17 mouse cellular contexts compared by ENCODE assay signal in the genomic region with DNA sequence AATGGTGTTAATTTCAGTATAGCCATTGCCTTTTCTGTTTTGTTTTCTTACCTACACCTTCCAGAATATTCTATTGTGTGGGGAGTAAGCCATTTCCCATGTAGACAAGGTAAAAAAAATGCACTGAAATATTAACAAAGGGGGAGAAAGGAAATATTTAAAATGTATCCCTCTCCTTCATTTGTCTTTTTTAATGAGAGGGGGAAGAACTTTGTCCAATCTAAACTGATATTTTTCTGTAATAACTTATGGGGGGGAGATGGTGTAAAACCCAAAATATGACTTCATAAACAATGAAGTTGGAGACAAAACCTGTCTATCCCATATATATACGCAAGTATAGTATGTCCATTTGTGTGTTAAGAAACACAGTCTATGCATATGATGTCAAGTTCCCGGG. TPM values are rescaled to one million over a fixed set of nuclear protein-coding genes. Genes with fewer than 3 reads are reported as not detected.
DNase-seq lines count a peak whose midpoint lies in the region; ATAC-seq lines count a peak whose summit lies in the region.
"Had no signal": no experiment of that assay in that cellular context is flagged by ENCODE, and none has a peak within 500 bp of the region (broad histone marks: within the 10 kb centered on the region; RNA-seq: fewer than 3 reads in every experiment).

No protein-coding gene starts in this region.

- peak overlapping the region; percentile 98 for H3K9ac ChIP-seq in forebrain, embryonic 13.5 days
- H3K9ac ChIP-seq in hindbrain, embryonic 11.5 days (ENCODE audit: low read depth, low read length) = peak overlapping the region; percentile 99
- H3K9ac ChIP-seq in midbrain, embryonic 12.5 days (replicated peaks) = peak overlapping the region; percentile 96
- no peak overlapping the region for H3K9ac ChIP-seq in neural tube, embryonic 15.5 days (replicated peaks)
- no peak overlapping the region for H3K9ac ChIP-seq in heart, embryonic 11.5 days (ENCODE audit: low read depth, low read length)

- peaks cover 23% of the 10 kb centered on the region for H3K4me1 ChIP-seq in forebrain, embryonic 13.5 days
- H3K4me1 ChIP-seq in hindbrain, embryonic 11.5 days (replicated peaks; ENCODE audit: control insufficient read depth, insufficient read depth, low read length) = no peaks in the 10 kb centered on the region
- peaks cover 6% of the 10 kb centered on the region for H3K4me1 ChIP-seq in midbrain, embryonic 12.5 days
- H3K4me1 ChIP-seq in neural tube, embryonic 15.5 days = peaks cover 28% of the 10 kb centered on the region
- H3K4me1 ChIP-seq in heart, embryonic 11.5 days (ENCODE audit: control insufficient read depth, insufficient read depth, low read length) = 0 out of 2 replicates have a peak, but pooled peaks cover 5% of the 10 kb centered on the region

- H3K4me3 ChIP-seq in forebrain, embryonic 13.5 days = peak overlapping the region; percentile 94
- peak overlapping the region; percentile 97 for H3K4me3 ChIP-seq in hindbrain, embryonic 11.5 days (ENCODE audit: low read depth, low read length)
- H3K4me3 ChIP-seq in midbrain, embryonic 12.5 days = peak overlapping the region; percentile 74
- H3K4me3 ChIP-seq in neural tube, embryonic 15.5 days (replicated peaks) = peak overlapping the region; percentile 63
- no peak overlapping the region for H3K4me3 ChIP-seq in heart, embryonic 11.5 days (ENCODE audit: low read depth, low read length)

- H3K9me3 ChIP-seq in forebrain, embryonic 13.5 days (replicated peaks) = no peaks in the 10 kb centered on the region
- no peaks in the 10 kb centered on the region for H3K9me3 ChIP-seq in hindbrain, embryonic 11.5 days (ENCODE audit: control insufficient read depth, low read length)
- H3K9me3 ChIP-seq in midbrain, embryonic 12.5 days = no peaks in the 10 kb centered on the region
- H3K9me3 ChIP-seq in neural tube, embryonic 15.5 days (replicated peaks) = no peaks in the 10 kb centered on the region
- no peaks in the 10 kb centered on the region for H3K9me3 ChIP-seq in heart, embryonic 11.5 days (replicated peaks; ENCODE audit: control insufficient read depth, low read length)

- H3K4me2 ChIP-seq in forebrain, embryonic 13.5 days = peak overlapping the region; percentile 97
- peak overlapping the region; percentile 46 for H3K4me2 ChIP-seq in hindbrain, embryonic 11.5 days (replicated peaks; ENCODE audit: low read depth, low read length)
- H3K4me2 ChIP-seq in midbrain, embryonic 12.5 days (replicated peaks) = peak overlapping the region; percentile 77
- H3K4me2 ChIP-seq in neural tube, embryonic 15.5 days = peak overlapping the region; percentile 99
- H3K4me2 ChIP-seq in heart, embryonic 11.5 days = no peak overlapping the region

- ATAC-seq in forebrain, embryonic 13.5 days = no peak
- no peak for ATAC-seq in hindbrain, embryonic 11.5 days (ENCODE audit: low FRiP score)
- no peak for ATAC-seq in midbrain, embryonic 12.5 days (ENCODE audit: low FRiP score, low read depth)
- ATAC-seq in neural tube, embryonic 15.5 days (ENCODE audit: low FRiP score) = no peak
- ATAC-seq in heart, embryonic 11.5 days (replicated peaks; ENCODE audit: insufficient number of reproducible peaks, low FRiP score, low TSS enrichment) = no peak
- ATAC-seq: CD4-positive, CD25-positive, alpha-beta regulatory T cell, adult 4 months had no signal

- DNase-seq in hindbrain, embryonic 11.5 days (ENCODE audit: low spot score) = no peak
- DNase-seq in frontal cortex, adult 2 months (ENCODE audit: extremely low spot score in 1 of 2, low spot score in 1 of 2) = no peak
- no peak for DNase-seq in urinary bladder, postnatal 14 days (ENCODE audit: low spot score)
- DNase-seq: adrenal gland, postnatal 10 days; cerebellum, adult 9-10 months; heart, adult 18-20 months; kidney, adult 8-10 months; liver; lung, adult 18-20 months; lung, postnatal 36 days; right cerebral cortex, postnatal 14 days had no signal

- H3K36me3 ChIP-seq in forebrain, embryonic 13.5 days (ENCODE audit: poor library complexity, severe bottlenecking) = no peaks in the 10 kb centered on the region
- no peaks in the 10 kb centered on the region for H3K36me3 ChIP-seq in hindbrain, embryonic 11.5 days (ENCODE audit: control insufficient read depth, insufficient read depth, low read length)
- no peaks in the 10 kb centered on the region for H3K36me3 ChIP-seq in midbrain, embryonic 12.5 days
- H3K36me3 ChIP-seq in neural tube, embryonic 15.5 days = no peaks in the 10 kb centered on the region
- no peaks in the 10 kb centered on the region for H3K36me3 ChIP-seq in heart, embryonic 11.5 days (ENCODE audit: control insufficient read depth, insufficient read depth, low read length)

- H3K27ac ChIP-seq in forebrain, embryonic 13.5 days = no peak overlapping the region
- no peak overlapping the region for H3K27ac ChIP-seq in hindbrain, embryonic 11.5 days (ENCODE audit: low read depth, low read length)
- H3K27ac ChIP-seq in midbrain, embryonic 12.5 days (replicated peaks) = no peak overlapping the region
- no peak overlapping the region for H3K27ac ChIP-seq in neural tube, embryonic 15.5 days (replicated peaks)
- H3K27ac ChIP-seq in heart, embryonic 11.5 days (ENCODE audit: low read depth, low read length) = no peak overlapping the region

- peaks cover 5% of the 10 kb centered on the region; the same call in 1 of the 2 replicates for H3K27me3 ChIP-seq in forebrain, embryonic 13.5 days
- H3K27me3 ChIP-seq in hindbrain, embryonic 11.5 days (ENCODE audit: control insufficient read depth, insufficient read depth, low read length) = 0 out of 2 replicates have a peak, but pooled peaks cover 3% of the 10 kb centered on the region
- H3K27me3 ChIP-seq in midbrain, embryonic 12.5 days = no peaks in the 10 kb centered on the region
- peaks cover under 1% of the 10 kb centered on the region; the same call in 1 of the 2 replicates for H3K27me3 ChIP-seq in neural tube, embryonic 15.5 days (replicated peaks)
- peaks cover 63% of the 10 kb centered on the region for H3K27me3 ChIP-seq in heart, embryonic 11.5 days (ENCODE audit: control insufficient read depth, insufficient read depth, low read length)

- 19% methylated on average over 2 of the region's 2 CpGs for WGBS in forebrain, embryonic 13.5 days
- 14% methylated on average over 2 of the region's 2 CpGs for WGBS in hindbrain, embryonic 11.5 days
- 3% methylated on average over 2 of the region's 2 CpGs for WGBS in midbrain, embryonic 12.5 days
- 15% methylated on average over 2 of the region's 2 CpGs for WGBS in neural tube, embryonic 15.5 days
- WGBS in heart, embryonic 11.5 days (ENCODE audit: insufficient replicate concordance) = 21% methylated on average over 2 of the region's 2 CpGs

RNA-seq across cellular contexts. Expression of a gene that starts 3.0 kb away (rescaled TPM):
- 38.3 and 44.0 TPM in 2 replicates for polyA plus RNA-seq in forebrain, embryonic 13.5 days (2015; fragmentation: Nextera tagmentation; extraction: Ambion mirVana)
- polyA plus RNA-seq in hindbrain, embryonic 11.5 days (2014; fragmentation: Nextera tagmentation; extraction: Ambion mirVana) = 44.5 and 64.1 TPM in 2 replicates
- 79.8 and 91.9 TPM in 2 replicates for polyA plus RNA-seq in midbrain, embryonic 12.5 days (2016; fragmentation: Nextera tagmentation; extraction: Ambion mirVana)
- polyA plus RNA-seq in neural tube, embryonic 15.5 days (2015; fragmentation: Nextera tagmentation; extraction: Ambion mirVana) = 11.8 and 14.3 TPM in 2 replicates
- 14.1 and 14.5 TPM in 2 replicates for polyA plus RNA-seq in frontal cortex, adult 2 months (2012; rRNA removed)
- 0.04 and 0.09 TPM in 2 replicates for polyA plus RNA-seq in heart, embryonic 11.5 days (2014; fragmentation: Nextera tagmentation; extraction: Ambion mirVana)
- polyA plus RNA-seq: large intestine, adult 2 months had no signal

Comparison
In these comparisons a context has a peak if more than half of its experiments do, and no peak if none do; other contexts are left out.
1. H3K9ac ChIP-seq: peak in forebrain, embryonic 13.5 days (single experiment), hindbrain, embryonic 11.5 days (single experiment) and midbrain, embryonic 12.5 days (single experiment); none in neural tube, embryonic 15.5 days (single experiment) and heart, embryonic 11.5 days (single experiment).
2. RNA of a gene that starts 3.0 kb away (polyA plus RNA-seq): 79.8 to 91.9 TPM in midbrain, embryonic 12.5 days, 44.5 to 64.1 TPM in hindbrain, embryonic 11.5 days, 38.3 to 44.0 TPM in forebrain, embryonic 13.5 days, 11.8 to 14.3 TPM in neural tube, embryonic 15.5 days and 14.1 to 14.5 TPM in frontal cortex, adult 2 months; 0.04 to 0.09 TPM in heart, embryonic 11.5 days; every median in the first group is over 10 times any median in the second.